Mouse (Mus musculus): Measurements from ENCODE around the gene Rgl2. TPM values are rescaled to one million over a fixed set of nuclear protein-coding genes. Genes with fewer than 3 reads are reported as not detected.

Rgl2 gene
- total and polyA plus RNA-seq, 3 experiments: 27.0 to 145 (median 35.5) TPM

DNA sequence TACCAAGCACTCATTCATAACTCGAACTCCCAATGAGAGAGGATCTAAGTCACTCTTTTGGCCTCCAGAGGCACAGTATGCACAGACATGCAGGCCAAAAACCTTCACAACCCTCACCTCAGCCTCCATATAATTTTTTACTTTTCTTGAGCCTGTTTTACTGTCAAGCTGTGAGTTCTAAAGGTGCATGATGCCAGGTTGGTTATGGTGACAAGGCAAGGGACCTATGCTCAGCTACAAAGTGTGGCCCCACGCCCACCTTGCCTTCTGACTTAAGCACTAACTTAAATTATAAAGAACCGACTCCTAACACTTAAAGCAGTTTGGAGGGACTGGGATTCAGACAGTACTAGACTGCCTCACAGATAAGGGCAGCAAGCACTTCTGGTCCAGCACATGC, 24.0 kb downstream of the Rgl2 start:
- ATAC-seq (ENCODE audit: extremely low read depth, insufficient number of reproducible peaks, low FRiP score, poor library complexity, severe bottlenecking): no peak
- Histone ChIP-seq H3K9me3 (replicated peaks) (no peaks in the 10 kb centered on the region), H3K36me3 (replicated peaks) (peaks cover 81% of the 10 kb centered on the region), H3K4me3 (ENCODE audit: low read depth, low read length) (peak overlapping the region; percentile 93), H3K4me1 (ENCODE audit: insufficient read depth, low read depth, low read length) (peaks cover 69% of the 10 kb centered on the region), H3K27me3 (ENCODE audit: insufficient read depth, low read length) (no peaks in the 10 kb centered on the region)
- DNase-seq (ENCODE audit: low spot score): no peak
- TF ChIP-seq TAL1 (conservative IDR thresholded peaks at IDR 0.05; ENCODE audit: low read depth, low read length) (no peak), POLR2AphosphoS5 (IDR thresholded peaks at IDR 0.05; ENCODE audit: insufficient replicate concordance, low read depth, low read length) (no peak), CTCF (IDR thresholded peaks at IDR 0.05; ENCODE audit: low read depth, low read length) (no peak), GATA1 (IDR thresholded peaks at IDR 0.05; ENCODE audit: borderline replicate concordance, low read length) (no peak), GATA2 (IDR thresholded peaks at IDR 0.05; ENCODE audit: borderline replicate concordance, low read depth, low read length) (no peak)

GRCm38 (mm10) chr17:33953961-33954565, 24.7 kb downstream of the Rgl2 start:
- peak overlapping the region; percentile 93 for H3K4me3 ChIP-seq (ENCODE audit: low read depth, low read length)
- TF ChIP-seq POLR2AphosphoS5 (IDR thresholded peaks at IDR 0.05; ENCODE audit: insufficient replicate concordance, low read depth, low read length) (0 out of 2 replicates have a peak, but pooled peaks have one; percentile 75), TAL1 (conservative IDR thresholded peaks at IDR 0.05; ENCODE audit: low read depth, low read length) (no peak)
- no peaks in the 10 kb centered on the region for H3K9me3 ChIP-seq (replicated peaks)
- no peak for ATAC-seq (ENCODE audit: extremely low read depth, insufficient number of reproducible peaks, low FRiP score, poor library complexity, severe bottlenecking)
- peaks cover 64% of the 10 kb centered on the region for H3K4me1 ChIP-seq (ENCODE audit: insufficient read depth, low read depth, low read length)
- peaks cover 81% of the 10 kb centered on the region for H3K36me3 ChIP-seq (replicated peaks)
- no peaks in the 10 kb centered on the region for H3K27me3 ChIP-seq (ENCODE audit: insufficient read depth, low read length)
- DNase-seq (ENCODE audit: low spot score): no peak

DNA sequence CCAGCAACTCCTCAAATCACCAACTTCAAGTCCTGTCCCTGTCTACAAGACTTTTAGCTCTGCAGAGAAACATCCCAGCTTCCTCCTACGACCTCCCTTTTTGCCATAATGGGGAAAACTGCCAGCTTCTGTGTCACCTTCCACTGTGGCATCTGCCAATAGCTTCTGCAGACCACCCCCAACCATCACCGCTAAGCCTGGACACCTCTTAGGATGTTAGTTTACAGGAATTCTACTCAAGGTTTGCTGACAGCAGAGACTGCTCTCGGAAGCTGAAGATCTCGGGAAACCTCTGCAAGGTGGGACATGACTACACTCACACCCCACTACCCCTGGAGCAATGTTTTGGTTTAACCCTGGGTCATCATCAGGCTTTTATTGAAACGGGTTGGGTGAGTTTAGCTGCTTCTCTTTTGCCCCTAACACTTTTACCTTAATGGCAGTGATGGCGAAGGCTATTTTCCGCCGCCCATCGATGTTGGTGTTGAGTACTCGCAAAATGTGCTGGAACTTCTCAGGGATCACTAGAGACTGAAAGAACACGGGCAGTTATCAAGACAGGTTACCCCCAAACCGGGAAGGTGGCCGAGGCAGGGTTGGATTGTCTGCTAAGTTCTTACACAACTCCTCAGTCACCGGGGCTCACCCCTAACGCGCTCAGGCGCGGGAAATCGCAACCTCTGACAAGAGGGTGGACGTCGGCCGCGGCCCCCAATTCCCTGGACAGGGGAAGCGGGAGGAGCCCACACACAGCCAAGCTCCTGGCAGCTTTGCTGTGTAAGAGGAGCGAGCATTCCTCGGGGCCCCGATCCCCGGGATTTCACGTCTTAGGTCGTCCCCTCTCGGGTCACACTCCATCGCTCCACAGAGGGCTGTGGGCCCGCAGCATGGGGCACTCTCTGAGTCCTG, 25.6 kb downstream of the Rgl2 start:
- TF ChIP-seq GATA1 (IDR thresholded peaks at IDR 0.05; ENCODE audit: borderline replicate concordance, low read length): no peak
- TF ChIP-seq GATA2 (IDR thresholded peaks at IDR 0.05; ENCODE audit: borderline replicate concordance, low read depth, low read length): no peak
- TF ChIP-seq CTCF (IDR thresholded peaks at IDR 0.05; ENCODE audit: low read depth, low read length): no peak
- TF ChIP-seq POLR2AphosphoS5 (IDR thresholded peaks at IDR 0.05; ENCODE audit: insufficient replicate concordance, low read depth, low read length): no peak; the same call in 1 of the 2 replicates
- TF ChIP-seq TAL1 (conservative IDR thresholded peaks at IDR 0.05; ENCODE audit: low read depth, low read length): no peak
- Histone ChIP-seq H3K36me3 (replicated peaks) (peaks cover 81% of the 10 kb centered on the region), H3K4me1 (ENCODE audit: insufficient read depth, low read depth, low read length) (peaks cover 57% of the 10 kb centered on the region), H3K27me3 (ENCODE audit: insufficient read depth, low read length) (no peaks in the 10 kb centered on the region), H3K4me3 (ENCODE audit: low read depth, low read length) (peak overlapping the region; percentile 93), H3K9me3 (replicated peaks) (no peaks in the 10 kb centered on the region)
- ATAC-seq (ENCODE audit: extremely low read depth, insufficient number of reproducible peaks, low FRiP score, poor library complexity, severe bottlenecking) (no peak), DNase-seq (ENCODE audit: low spot score) (no peak)

DNA sequence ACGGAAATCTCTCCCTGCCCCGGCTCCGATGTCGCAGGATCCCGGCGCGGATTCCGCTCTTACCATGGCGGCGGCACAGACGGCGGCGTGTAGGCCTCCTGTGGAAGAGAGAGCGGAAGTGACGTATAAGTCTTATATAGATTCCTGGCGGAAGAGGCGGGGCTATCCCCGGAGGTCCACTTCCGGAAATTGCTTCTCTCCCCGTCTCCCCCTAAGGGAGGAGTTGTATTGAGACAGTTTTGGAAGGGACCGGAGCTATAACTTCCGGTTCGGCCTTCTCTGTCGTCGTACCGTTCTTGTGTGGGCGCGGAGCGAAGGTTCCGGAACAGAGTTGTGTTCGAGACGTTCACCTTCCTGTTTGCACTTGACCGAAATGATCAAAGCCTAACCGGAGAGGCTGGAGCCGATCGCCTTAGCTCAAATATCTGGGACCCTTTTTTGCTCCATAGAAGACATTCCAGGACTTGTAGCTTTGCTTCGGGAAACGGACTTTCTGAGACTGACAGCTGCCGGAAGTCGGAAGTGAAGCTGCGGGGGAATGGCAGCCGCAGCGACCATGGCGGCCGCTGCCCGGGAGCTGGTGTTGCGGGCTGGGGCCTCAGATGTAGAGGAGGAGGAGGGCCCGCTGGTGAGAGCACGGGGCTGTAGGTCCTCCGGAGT, 26.3 kb downstream of the Rgl2 start, which contains the start of the genes Vps52 and Rps18:
Gene Vps52 (plus strand): TSS at position 258 of the 660 bp plus-strand sequence.
Gene Rps18 (minus strand): TSS at position 447 of the 660 bp plus-strand sequence.
- DNase-seq (ENCODE audit: low spot score): peak; percentile 98
- peak within 1 kb of the TSS; percentile 93 for H3K4me3 ChIP-seq (ENCODE audit: low read depth, low read length)
- no peak for TF ChIP-seq GATA1 (IDR thresholded peaks at IDR 0.05; ENCODE audit: borderline replicate concordance, low read length)
- TF ChIP-seq CTCF (IDR thresholded peaks at IDR 0.05; ENCODE audit: low read depth, low read length): no peak
- no peak for TF ChIP-seq TAL1 (conservative IDR thresholded peaks at IDR 0.05; ENCODE audit: low read depth, low read length)
- H3K36me3 ChIP-seq (replicated peaks): peaks cover 80% of the 10 kb centered on the region
- H3K4me1 ChIP-seq (ENCODE audit: insufficient read depth, low read depth, low read length): peaks cover 49% of the 10 kb centered on the region
- no peaks in the 10 kb centered on the region for H3K27me3 ChIP-seq (ENCODE audit: insufficient read depth, low read length)
- peak; percentile 77 for ATAC-seq (ENCODE audit: extremely low read depth, insufficient number of reproducible peaks, low FRiP score, poor library complexity, severe bottlenecking)
- H3K9me3 ChIP-seq (replicated peaks): no peaks in the 10 kb centered on the region

- Histone ChIP-seq H3K4me3 (ENCODE audit: low read depth, low read length) (peak overlapping the region; percentile 93), H3K4me1 (ENCODE audit: insufficient read depth, low read depth, low read length) (peaks cover 43% of the 10 kb centered on the region), H3K27me3 (ENCODE audit: insufficient read depth, low read length) (no peaks in the 10 kb centered on the region), H3K9me3 (replicated peaks) (no peaks in the 10 kb centered on the region), H3K36me3 (replicated peaks) (peaks cover 80% of the 10 kb centered on the region)
- DNase-seq (ENCODE audit: low spot score): no peak
- no peak for ATAC-seq (ENCODE audit: extremely low read depth, insufficient number of reproducible peaks, low FRiP score, poor library complexity, severe bottlenecking)
- TF ChIP-seq CTCF (IDR thresholded peaks at IDR 0.05; ENCODE audit: low read depth, low read length): no peak
- no peak for TF ChIP-seq GATA1 (IDR thresholded peaks at IDR 0.05; ENCODE audit: borderline replicate concordance, low read length)
- TF ChIP-seq POLR2AphosphoS5 (IDR thresholded peaks at IDR 0.05; ENCODE audit: insufficient replicate concordance, low read depth, low read length): no peak
- no peak for TF ChIP-seq TAL1 (conservative IDR thresholded peaks at IDR 0.05; ENCODE audit: low read depth, low read length)
- no peak for TF ChIP-seq GATA2 (IDR thresholded peaks at IDR 0.05; ENCODE audit: borderline replicate concordance, low read depth, low read length)
These were observed 27.0 kb downstream of the Rgl2 start for GRCm38 (mm10) chr17:33956336-33956735.

DNA sequence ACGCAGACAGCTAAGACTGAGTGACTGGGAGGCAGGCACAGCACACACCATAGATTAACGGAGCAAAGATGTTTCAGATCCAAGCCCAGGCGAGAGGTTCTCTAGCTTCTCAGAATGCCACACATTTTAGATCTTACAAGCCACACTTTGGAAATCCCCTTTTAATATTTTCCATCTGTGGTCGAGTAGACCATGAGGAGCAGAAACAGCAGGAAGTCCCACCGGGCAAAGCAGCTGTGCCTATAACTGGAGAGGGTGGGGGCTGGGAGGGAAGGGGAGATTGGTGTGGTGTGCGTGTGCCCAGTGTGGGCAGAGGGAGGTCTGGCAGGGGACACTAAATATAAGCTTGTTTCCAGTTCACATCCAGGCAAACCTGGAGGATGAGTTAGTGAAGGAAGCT, 28.1 kb downstream of the Rgl2 start:
- Histone ChIP-seq H3K27me3 (ENCODE audit: insufficient read depth, low read length) (no peaks in the 10 kb centered on the region), H3K9me3 (replicated peaks) (no peaks in the 10 kb centered on the region), H3K36me3 (replicated peaks) (peaks cover 80% of the 10 kb centered on the region), H3K4me3 (ENCODE audit: low read depth, low read length) (peak overlapping the region; percentile 33; the same call in 1 of the 2 replicates), H3K4me1 (ENCODE audit: insufficient read depth, low read depth, low read length) (peaks cover 31% of the 10 kb centered on the region)
- no peak for ATAC-seq (ENCODE audit: extremely low read depth, insufficient number of reproducible peaks, low FRiP score, poor library complexity, severe bottlenecking)
- no peak for DNase-seq (ENCODE audit: low spot score)
- TF ChIP-seq GATA1 (IDR thresholded peaks at IDR 0.05; ENCODE audit: borderline replicate concordance, low read length) (no peak), POLR2AphosphoS5 (IDR thresholded peaks at IDR 0.05; ENCODE audit: insufficient replicate concordance, low read depth, low read length) (no peak), GATA2 (IDR thresholded peaks at IDR 0.05; ENCODE audit: borderline replicate concordance, low read depth, low read length) (no peak), TAL1 (conservative IDR thresholded peaks at IDR 0.05; ENCODE audit: low read depth, low read length) (no peak), CTCF (IDR thresholded peaks at IDR 0.05; ENCODE audit: low read depth, low read length) (no peak)

All from G1E (cell line).